Mouse (Mus musculus): ENCODE measurements around the gene Acer3. TPM values are rescaled to one million over a fixed set of nuclear protein-coding genes. Genes with fewer than 3 reads are reported as not detected.

The Acer3 gene
- total and polyA plus RNA-seq, 3 experiments = 17.2 to 41.7 TPM; not detected in 1

DNA sequence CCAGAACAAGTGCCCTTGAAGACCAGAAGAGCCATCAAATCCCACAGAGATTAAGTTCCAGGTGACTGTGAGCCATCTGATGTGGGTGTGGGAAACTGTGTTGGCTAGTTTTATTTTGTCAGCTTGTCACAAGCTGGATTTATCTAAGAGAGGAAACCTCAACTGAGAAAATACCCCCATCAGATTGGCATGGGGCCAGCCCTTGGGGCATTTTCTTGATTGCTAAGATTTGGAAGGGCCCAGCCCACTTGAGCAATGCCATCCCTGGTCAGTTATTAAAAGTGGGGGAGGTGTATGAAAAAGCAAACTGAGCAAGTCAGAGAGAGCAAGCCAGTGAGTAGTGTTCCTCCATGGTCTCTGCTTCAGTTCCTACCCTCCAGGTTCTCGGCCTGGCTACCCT lies 3.2 kb upstream of the Acer3 start:
- Histone ChIP-seq H3K9ac (ENCODE audit: control insufficient read depth, low read depth, low read length, poor library complexity, severe bottlenecking) (no peak overlapping the region), H3K4me1 (ENCODE audit: control insufficient read depth in 1 of 2, insufficient read depth in 2 of 2, low read length in 2 of 2) (peaks cover 8 to 18% of the 10 kb centered on the region in 2 experiments), H3K36me3 (ENCODE audit: control insufficient read depth in 1 of 2, insufficient read depth in 2 of 2, low read length in 2 of 2) (peaks cover 0 to 12% of the 10 kb centered on the region in 2 experiments; a peak in 2 of 4 replicates), H3K9me3 (replicated peaks; ENCODE audit: insufficient read depth, low read length) (no peaks in the 10 kb centered on the region), H3K27ac (ENCODE audit: control insufficient read depth, low read depth, low read length) (no peak overlapping the region), H3K79me2 (ENCODE audit: control insufficient read depth, insufficient read depth, low read length, poor library complexity) (no peaks in the 10 kb centered on the region), H3K27me3 (ENCODE audit: control insufficient read depth in 1 of 2, insufficient read depth in 2 of 2, low read length in 2 of 2) (no peaks in the 10 kb centered on the region), H3K4me3 (ENCODE audit: control insufficient read depth in 1 of 2, insufficient read depth in 1 of 2, low read depth in 2 of 2, low read length in 2 of 2) (no peak overlapping the region)
- no peak for DNase-seq (ENCODE audit: low read depth, low spot score)
- no peak for TF ChIP-seq ZNF384 (IDR thresholded peaks at IDR 0.05; ENCODE audit: low read depth, low read length)
- TF ChIP-seq RCOR1 (IDR thresholded peaks at IDR 0.05; ENCODE audit: low read depth, low read length) = peak; percentile 54; the same call in 1 of the 2 replicates
- TF ChIP-seq GABPA (IDR thresholded peaks at IDR 0.05; ENCODE audit: low read depth, low read length) = no peak
- no peak for TF ChIP-seq USF1 (IDR thresholded peaks at IDR 0.05; ENCODE audit: low read depth, low read length)
- no peak for TF ChIP-seq MAFK (IDR thresholded peaks at IDR 0.05; ENCODE audit: borderline replicate concordance, low read depth, low read length)
- TF ChIP-seq NELFE (IDR thresholded peaks at IDR 0.05; ENCODE audit: low read depth, low read length) = no peak
- TF ChIP-seq KAT2A (conservative IDR thresholded peaks at IDR 0.05; ENCODE audit: low read depth, low read length) = no peak
- TF ChIP-seq SMC3 (IDR thresholded peaks at IDR 0.05; ENCODE audit: low read depth, low read length) = no peak
- no peak for TF ChIP-seq E2F4 (IDR thresholded peaks at IDR 0.05; ENCODE audit: borderline replicate concordance, low read depth, low read length)
- no peak for TF ChIP-seq POLR2A (IDR thresholded peaks at IDR 0.05; ENCODE audit: control insufficient read depth in 1 of 2, insufficient read depth in 1 of 2, low read depth in 1 of 2, low read length in 2 of 2, poor library complexity in 1 of 2)
- peak; percentile 52 for TF ChIP-seq ETS1 (IDR thresholded peaks at IDR 0.05; ENCODE audit: low read depth, low read length)
- TF ChIP-seq GATA1 (IDR thresholded peaks at IDR 0.05; ENCODE audit: low read depth, low read length) = 0 out of 2 replicates have a peak, but pooled peaks have one; percentile 26
- no peak for TF ChIP-seq POLR2AphosphoS5 (IDR thresholded peaks at IDR 0.05; ENCODE audit: borderline replicate concordance, low read depth, low read length)
- TF ChIP-seq MEF2A (IDR thresholded peaks at IDR 0.05; ENCODE audit: extremely low read depth, insufficient replicate concordance, low read depth, low read length, poor library complexity, severe bottlenecking) = no peak
- TF ChIP-seq EP300 (IDR thresholded peaks at IDR 0.05; ENCODE audit: low read depth in 1 of 2, low read length in 2 of 2) = peak; percentile 41 to 42; a peak in 3 of 4 replicates

DNA sequence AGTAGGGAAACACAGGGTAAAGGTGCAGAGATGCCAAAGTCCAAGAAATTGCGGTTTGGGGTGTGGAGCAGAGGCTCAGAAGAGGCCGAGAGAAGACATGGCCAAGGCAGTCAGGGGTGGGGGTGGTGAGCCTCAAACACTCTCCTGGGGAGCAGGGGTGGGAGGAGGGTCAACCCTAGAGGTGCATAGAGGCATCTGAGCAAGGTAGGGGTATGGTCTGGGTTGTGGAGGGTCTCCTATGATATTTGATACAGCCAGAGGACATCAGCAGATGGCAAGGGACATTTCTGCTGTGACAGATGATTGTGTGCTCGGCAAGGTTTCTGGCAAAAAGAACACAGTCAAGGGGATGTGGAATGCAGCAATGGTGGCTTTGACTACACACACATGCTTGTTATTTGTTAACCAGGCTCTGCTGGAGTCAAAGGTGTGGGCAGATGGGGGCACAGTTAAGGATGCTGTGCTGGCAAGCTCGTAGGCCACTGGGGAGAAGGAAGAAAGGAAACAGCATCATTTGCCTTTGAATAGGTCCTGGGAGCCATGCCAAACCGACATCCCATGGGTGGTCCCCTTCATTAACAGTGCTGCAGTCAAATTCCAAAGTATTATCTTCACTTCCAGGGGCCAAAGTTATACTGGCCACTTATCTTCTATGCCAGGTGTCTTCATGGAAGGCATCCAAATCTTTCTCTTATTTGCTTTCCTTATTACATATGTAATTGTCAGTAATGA lies 2.4 kb upstream of the Acer3 start:
- Histone ChIP-seq H3K36me3 (ENCODE audit: control insufficient read depth in 1 of 2, insufficient read depth in 2 of 2, low read length in 2 of 2) (peaks cover 0 to 12% of the 10 kb centered on the region in 2 experiments; a peak in 2 of 4 replicates), H3K4me1 (ENCODE audit: control insufficient read depth in 1 of 2, insufficient read depth in 2 of 2, low read length in 2 of 2) (peaks cover 8 to 14% of the 10 kb centered on the region in 2 experiments), H3K4me3 (ENCODE audit: control insufficient read depth in 1 of 2, insufficient read depth in 1 of 2, low read depth in 2 of 2, low read length in 2 of 2) (no peak overlapping the region), H3K9ac (ENCODE audit: control insufficient read depth, low read depth, low read length, poor library complexity, severe bottlenecking) (no peak overlapping the region), H3K27me3 (ENCODE audit: control insufficient read depth in 1 of 2, insufficient read depth in 2 of 2, low read length in 2 of 2) (no peaks in the 10 kb centered on the region), H3K27ac (ENCODE audit: control insufficient read depth, low read depth, low read length) (no peak overlapping the region), H3K9me3 (replicated peaks; ENCODE audit: insufficient read depth, low read length) (no peaks in the 10 kb centered on the region), H3K79me2 (ENCODE audit: control insufficient read depth, insufficient read depth, low read length, poor library complexity) (no peaks in the 10 kb centered on the region)
- DNase-seq (ENCODE audit: low read depth, low spot score) = peak; percentile 74
- TF ChIP-seq MYB (IDR thresholded peaks at IDR 0.05; ENCODE audit: low read depth, low read length) = no peak
- no peak; the same call in 1 of the 2 replicates for TF ChIP-seq MXI1 (IDR thresholded peaks at IDR 0.05; ENCODE audit: low read depth, low read length)
- no peak for TF ChIP-seq CHD1 (IDR thresholded peaks at IDR 0.05; ENCODE audit: low read depth, low read length)
- no peak for TF ChIP-seq CHD2 (IDR thresholded peaks at IDR 0.05; ENCODE audit: low read length)
- no peak for TF ChIP-seq USF2 (IDR thresholded peaks at IDR 0.05; ENCODE audit: borderline replicate concordance in 1 of 2, insufficient read depth in 1 of 2, low read depth in 1 of 2, low read length in 2 of 2)
- TF ChIP-seq HCFC1 (IDR thresholded peaks at IDR 0.05; ENCODE audit: low read depth, low read length) = no peak
- TF ChIP-seq RAD21 (IDR thresholded peaks at IDR 0.05; ENCODE audit: low read depth, low read length) = no peak
- 0 out of 2 replicates have a peak, but pooled peaks have one; percentile 60 for TF ChIP-seq RCOR1 (IDR thresholded peaks at IDR 0.05; ENCODE audit: low read depth, low read length)
- TF ChIP-seq TCF12 (IDR thresholded peaks at IDR 0.05; ENCODE audit: low read depth, low read length) = peak; percentile 81
- TF ChIP-seq USF1 (IDR thresholded peaks at IDR 0.05; ENCODE audit: low read depth, low read length) = no peak
- TF ChIP-seq KAT2A (conservative IDR thresholded peaks at IDR 0.05; ENCODE audit: low read depth, low read length) = no peak
- TF ChIP-seq GATA1 (IDR thresholded peaks at IDR 0.05; ENCODE audit: low read depth, low read length) = peak; percentile 68
- TF ChIP-seq TBP (IDR thresholded peaks at IDR 0.05; ENCODE audit: low read depth, low read length) = no peak
- TF ChIP-seq ETS1 (IDR thresholded peaks at IDR 0.05; ENCODE audit: low read depth, low read length) = peak; percentile 75
- TF ChIP-seq MAFK (IDR thresholded peaks at IDR 0.05; ENCODE audit: borderline replicate concordance, low read depth, low read length) = no peak
- TF ChIP-seq E2F4 (IDR thresholded peaks at IDR 0.05; ENCODE audit: borderline replicate concordance, low read depth, low read length) = no peak
- TF ChIP-seq UBTF (IDR thresholded peaks at IDR 0.05; ENCODE audit: borderline replicate concordance, insufficient read depth, low read depth, low read length) = no peak
- TF ChIP-seq ELF1 (IDR thresholded peaks at IDR 0.05; ENCODE audit: low read depth, low read length) = no peak
- TF ChIP-seq POLR2AphosphoS2 (IDR thresholded peaks at IDR 0.05; ENCODE audit: low read length) = no peak
- TF ChIP-seq SIN3A (IDR thresholded peaks at IDR 0.05; ENCODE audit: low read length) = no peak
- TF ChIP-seq POLR2AphosphoS5 (IDR thresholded peaks at IDR 0.05; ENCODE audit: borderline replicate concordance, low read depth, low read length) = no peak

All from MEL (cell line).